Mouse (Mus musculus) heart, postnatal 14 days (tissue): ENCODE data around the gene Spata17. TPM values are rescaled to one million over a fixed set of nuclear protein-coding genes. Genes with fewer than 3 reads are reported as not detected.
"Not testable (repeated sequence)": the region's sequence is repeated elsewhere in the genome, so short reads cannot be mapped to it uniquely, and the experiment has no call there.

Experiments used
- DNase-seq, 2 experiments: peaks; one replicate each; pipeline ENCODE4 v3.0.0; 2021 to 2022
- intact Hi-C: fragments of 180-260 bp; cut with DNase I; formaldehyde crosslinking; loops from one replicate; pipeline ENCODE4 v1.15.1; 2025
- total RNA-seq, 2 experiments: library from RNA; stranded (reverse); gene quantifications; 2 replicates each; pipeline ENCODE4 v1.2.3; 2021

Spata17 gene
- total RNA-seq, 2 experiments from 2014 or later, result 0.56 to 0.79 TPM

DNA sequence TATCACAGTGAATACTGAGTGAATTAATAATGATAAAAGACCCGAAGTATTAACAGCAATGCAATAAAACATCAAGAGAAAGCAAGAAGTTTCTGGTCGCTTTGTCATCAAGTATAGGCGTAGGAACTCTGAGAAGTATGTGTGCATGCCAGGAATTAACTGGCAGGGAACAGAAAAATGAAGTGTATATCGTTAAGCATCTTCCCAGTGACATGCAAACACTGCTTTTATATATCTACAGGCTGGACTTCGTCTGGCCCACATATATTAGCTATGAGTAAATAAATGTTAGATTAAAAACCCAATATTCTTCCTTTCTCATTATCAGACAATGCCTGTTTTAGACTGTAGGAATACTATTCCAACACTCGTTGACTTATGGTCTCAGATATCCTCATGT is 9.8 kb downstream of the Spata17 start:
- no peak for DNase-seq
- intact Hi-C loops, result no loop called here

DNA sequence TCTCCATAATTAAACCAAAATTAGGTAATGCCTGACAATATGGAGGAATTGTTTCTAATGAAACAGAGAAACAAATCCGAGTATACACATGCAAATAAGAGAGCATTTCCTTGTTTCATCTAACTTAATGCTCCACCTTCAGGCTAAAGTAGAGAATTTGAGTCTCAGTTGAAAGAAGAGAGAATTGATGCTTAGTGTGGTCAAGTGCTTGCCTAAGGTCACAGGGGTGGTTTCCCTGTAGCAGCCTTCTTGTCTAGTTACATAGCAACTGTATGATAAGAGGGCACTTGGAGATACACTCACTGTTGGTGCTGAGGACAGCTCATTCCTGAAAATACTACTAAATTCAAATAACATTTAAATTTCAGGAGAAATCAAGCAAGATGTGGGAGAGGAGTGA is 36.7 kb downstream of the Spata17 start:
- DNase-seq, result no peak
- intact Hi-C loops, result no loop called here

DNA sequence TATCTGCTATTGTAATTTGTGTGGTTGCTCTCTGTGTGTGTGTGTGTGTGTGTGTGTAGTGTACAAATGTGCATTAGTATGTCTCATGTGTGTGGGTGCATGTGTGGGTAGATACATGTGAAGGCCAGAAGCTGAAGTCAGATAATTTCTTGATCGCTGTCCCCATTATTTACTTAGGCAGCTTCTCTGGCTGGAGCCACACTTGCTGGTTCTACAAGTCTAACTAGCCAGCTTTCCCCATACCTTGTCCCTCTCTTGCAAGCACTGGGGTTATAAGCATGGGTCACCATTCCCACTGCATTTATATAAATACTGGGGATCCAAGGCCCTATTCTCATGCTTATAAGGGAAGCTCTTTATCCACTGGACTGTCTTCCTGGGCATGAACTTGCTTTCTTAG is 39.3 kb downstream of the Spata17 start:
- DNase-seq, result no peak
- intact Hi-C loops, result no loop called here

DNA sequence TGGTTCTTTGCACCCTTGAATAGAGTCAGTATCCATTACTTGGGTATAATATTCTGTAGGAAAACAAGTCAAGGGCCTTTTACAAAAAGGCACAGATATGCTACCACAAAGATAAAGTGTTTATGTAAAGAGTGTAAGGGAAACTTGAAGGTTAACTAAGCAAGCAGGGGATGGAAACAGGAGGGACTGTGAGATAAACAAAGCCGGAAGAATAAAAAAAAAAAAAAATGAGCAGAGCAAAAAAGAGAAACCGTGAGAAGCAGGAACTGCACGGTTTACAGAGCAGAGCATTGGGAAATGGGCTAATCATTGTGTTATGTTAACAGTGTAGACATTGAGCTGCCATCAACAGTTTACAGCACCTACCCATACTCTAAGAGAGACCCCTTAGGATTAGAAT is 44.9 kb downstream of the Spata17 start:
- no peak for DNase-seq
- intact Hi-C loops, result no loop called here

DNA sequence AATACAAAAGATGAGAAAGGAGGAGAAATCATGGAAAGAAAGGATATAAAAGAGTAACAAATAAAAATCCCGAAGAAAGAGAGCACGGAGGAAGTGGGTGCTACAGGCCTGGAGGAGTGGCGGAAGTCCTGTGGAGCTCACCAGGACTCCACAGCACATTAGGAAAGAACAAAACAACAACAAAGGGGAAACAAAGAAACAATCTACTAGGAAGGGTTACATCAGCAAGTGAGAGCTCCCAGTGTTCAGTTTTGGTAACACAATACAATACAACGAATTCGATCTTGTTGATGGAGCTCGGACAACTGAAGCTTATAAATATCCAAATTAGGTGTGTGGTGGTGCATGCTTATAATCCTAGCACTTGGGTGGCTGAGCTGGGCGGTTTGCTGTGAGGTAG is 45.6 kb downstream of the Spata17 start:
- intact Hi-C loops, result no loop called here
- DNase-seq, result no peak

DNA sequence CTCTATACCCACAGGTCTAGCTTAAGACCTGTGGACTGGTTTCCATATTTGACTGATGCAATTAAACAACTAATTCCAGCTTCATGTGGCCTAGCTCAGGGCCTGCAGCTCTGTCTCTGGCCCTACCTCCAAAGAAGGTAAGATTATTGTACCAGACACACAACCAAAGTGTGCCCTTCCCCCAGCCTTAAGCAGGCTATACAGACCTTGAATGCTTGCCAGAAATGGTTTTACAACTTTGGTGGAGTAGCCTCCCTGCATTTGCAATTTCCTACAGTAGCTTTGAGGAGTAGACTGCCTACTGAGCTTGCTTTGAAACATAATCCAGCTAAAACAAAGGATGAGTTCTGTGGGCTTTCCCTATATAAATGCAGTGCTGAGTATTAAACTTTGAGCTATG is 51.7 kb downstream of the Spata17 start:
- intact Hi-C loops, result no loop called here
- DNase-seq, result no peak

DNA sequence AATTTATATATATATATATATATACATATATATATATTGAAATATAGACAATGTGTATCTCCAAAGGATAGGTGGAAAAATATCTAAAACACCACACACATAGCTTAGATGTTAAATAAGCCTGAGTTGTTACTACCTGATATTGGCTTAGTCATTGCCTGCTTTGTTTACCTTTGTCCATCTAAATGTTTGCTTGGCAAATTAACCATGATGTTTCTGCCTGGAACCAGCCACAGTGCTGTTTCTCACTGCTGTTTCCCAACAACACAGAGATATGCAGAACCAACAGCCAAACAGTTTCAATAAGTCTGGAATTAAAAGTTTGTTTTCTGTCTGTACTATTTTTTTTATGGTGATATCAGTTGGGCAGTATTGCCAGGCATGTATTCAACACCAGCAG is 59.6 kb downstream of the Spata17 start:
- no peak for DNase-seq

DNA sequence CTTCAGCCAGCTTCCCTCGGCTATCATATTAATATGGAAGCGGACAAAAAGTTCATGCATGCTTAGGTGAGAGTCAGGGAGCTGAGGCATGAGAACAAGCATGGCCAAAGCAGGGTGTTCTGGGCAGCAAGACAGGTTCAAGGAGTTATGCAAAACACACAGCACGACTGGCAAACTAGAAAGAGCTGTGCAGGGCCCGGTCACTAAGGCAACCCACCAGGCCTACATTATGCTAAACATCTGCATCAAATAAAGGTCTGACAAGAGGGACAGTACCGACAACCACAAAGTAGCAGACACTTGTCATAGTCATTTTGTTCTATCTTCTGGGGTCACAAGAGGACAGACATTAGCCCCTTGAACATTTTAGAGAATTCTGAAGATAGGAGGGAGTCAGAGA is 61.6 kb downstream of the Spata17 start:
- intact Hi-C loops, result no loop called here
- DNase-seq, result no peak

More for the DNA sequence above, 59.6 kb downstream of the Spata17 start:
- intact Hi-C loops, result no loop called here

DNA sequence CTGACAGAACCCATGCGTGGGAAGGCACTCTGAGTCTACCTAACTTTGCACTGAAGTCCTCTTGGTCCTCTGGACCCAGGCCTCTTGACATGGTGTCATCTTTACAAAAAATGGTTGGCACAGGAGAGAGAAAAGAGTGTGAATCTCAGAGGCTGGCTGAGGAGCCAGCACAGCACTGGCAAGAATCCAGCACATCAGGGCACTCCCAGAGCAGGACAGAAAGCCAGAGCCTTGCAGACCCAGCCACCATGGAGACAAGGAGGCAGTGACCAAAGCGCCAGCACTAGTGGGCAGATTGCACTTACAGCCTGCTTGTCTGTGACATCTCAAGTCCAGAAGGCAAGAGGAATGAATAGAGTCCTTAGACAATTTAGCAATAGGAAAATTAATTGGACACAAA is 62.7 kb downstream of the Spata17 start:
- intact Hi-C loops, result no loop called here
- no peak for DNase-seq

DNA sequence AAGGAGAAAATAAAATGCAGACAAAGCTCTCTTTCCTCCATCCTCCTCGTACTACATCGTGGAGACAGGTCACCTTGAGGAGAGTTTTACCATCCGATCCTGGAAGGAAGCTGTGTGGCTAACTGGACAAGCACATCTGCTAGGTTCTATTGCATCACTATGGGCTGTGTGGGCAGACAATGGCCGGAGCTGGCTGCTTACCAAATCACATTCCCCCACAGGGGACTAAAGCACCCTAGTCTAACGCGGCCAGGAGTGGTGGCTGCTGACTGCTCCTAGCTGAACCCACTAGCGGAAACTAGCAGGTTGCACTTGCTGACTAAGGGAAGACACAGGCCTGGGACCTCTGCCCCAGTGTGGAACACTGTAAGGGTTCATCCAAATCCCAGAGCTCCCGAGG is 72.3 kb downstream of the Spata17 start:
- no peak for DNase-seq
- intact Hi-C loops, result no loop called here

DNA sequence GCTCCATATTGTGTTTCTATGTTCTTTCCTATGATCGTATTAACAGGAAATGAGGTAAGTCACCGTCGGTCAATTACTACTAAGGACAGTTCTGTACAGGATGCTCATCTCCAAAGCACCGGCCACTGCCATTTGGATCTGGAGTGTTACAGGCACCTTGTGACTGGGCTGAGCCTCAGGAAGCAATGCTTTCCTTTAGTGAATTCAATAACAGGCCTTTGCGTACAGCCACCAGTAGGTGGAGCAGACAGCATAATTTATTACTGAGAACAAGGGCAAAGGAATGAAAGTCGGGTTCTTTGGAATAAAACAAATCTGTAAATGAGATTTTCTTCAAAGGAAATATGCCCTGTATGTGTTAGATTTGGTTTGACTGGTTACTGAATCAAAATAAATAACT is 77.8 kb downstream of the Spata17 start:
- intact Hi-C loops, result loop anchor here (10.0 kb wide), 1 partner anchor 177 kb away; no protein-coding TSS in a partner anchor

DNA sequence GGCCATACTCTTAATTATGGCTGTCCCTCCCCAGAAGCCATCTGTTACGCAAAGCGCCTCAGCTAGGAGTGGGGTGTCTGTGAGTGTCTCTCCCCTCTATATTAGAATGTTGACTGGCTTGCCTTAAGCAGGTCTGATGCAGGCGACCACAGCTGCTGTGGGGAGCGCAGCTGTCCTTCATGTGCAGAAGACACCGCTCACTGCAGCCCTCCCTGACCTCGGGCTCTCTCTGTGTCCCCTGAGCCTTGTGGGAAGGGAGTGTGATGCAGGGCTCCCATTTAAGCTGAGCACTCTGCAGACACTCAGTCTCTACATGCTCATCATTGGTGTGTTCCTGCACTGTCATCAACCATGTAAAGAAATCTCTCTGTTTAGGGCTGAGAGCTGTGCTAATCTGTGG is 79.4 kb downstream of the Spata17 start:
- intact Hi-C loops, result loop anchor here (10.0 kb wide), 1 partner anchor 179 kb away; no protein-coding TSS in a partner anchor
- no peak for DNase-seq

More for the DNA sequence above, 77.8 kb downstream of the Spata17 start:
- DNase-seq, result peak; percentile 30 to 59

DNA sequence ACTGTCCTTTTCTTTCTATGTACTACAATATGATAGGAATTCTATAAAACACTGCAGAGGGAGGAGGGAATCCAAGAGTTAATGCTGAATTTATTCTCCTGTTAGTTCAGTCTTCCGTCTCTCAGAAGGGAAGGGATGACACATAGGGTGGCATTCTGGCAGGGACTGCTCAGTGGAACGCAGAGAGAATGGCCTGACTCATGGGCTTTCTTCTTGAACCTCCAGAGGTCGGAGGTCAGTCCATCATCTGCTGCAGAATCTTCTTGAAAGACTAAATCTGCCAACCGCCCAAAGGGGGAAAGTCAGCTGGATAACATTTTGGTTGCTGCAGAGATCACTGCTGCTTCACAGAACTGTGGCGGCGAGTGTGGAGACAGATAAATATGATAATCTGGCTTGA is 81.4 kb downstream of the Spata17 start:
- intact Hi-C loops, result loop anchor here (10.0 kb wide), 1 partner anchor 181 kb away; no protein-coding TSS in a partner anchor
- DNase-seq, result no peak

DNA sequence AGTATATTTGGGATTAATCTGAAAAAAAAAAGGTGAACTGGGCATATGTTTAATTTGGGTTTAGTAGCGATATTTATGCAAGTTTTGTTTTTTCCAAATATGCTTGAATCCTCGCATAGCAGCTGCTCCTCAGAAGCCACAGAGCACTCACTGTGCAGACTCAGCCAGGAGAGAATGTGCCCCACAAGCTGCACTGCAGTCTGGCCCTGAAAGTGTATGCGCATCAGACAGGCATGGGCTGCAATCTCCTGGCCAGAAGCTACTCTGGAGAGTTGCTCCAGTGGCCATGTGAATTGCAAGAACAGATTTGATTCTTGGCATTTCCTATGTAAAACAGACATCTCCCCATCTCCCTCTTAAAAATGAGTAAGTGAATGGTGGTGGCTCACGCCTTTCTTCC is 82.9 kb downstream of the Spata17 start:
- no peak for DNase-seq
- intact Hi-C loops, result loop anchor here (10.0 kb wide), 1 partner anchor 182 kb away; no protein-coding TSS in a partner anchor

DNA sequence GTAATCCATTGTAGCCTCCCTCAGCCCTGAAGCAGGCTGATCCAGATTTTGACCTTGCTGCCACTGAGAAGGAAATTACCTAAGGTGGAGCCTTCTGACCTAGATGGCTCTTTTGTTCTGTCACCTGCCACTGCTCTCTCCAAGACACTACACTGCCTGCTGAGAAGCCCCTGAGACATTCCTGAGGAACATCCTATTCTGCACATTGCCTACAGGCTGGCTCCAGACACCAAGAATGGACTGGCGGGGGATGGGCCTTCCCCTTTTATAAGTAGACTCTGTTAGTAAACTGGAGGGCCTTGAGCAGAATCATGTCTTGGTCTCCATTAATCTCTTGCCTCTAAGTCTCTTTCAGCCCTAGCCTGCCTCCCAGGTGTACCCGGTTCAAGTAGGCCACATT is 87.7 kb downstream of the Spata17 start:
- intact Hi-C loops, DNase-seq: not testable (repeated sequence)

DNA sequence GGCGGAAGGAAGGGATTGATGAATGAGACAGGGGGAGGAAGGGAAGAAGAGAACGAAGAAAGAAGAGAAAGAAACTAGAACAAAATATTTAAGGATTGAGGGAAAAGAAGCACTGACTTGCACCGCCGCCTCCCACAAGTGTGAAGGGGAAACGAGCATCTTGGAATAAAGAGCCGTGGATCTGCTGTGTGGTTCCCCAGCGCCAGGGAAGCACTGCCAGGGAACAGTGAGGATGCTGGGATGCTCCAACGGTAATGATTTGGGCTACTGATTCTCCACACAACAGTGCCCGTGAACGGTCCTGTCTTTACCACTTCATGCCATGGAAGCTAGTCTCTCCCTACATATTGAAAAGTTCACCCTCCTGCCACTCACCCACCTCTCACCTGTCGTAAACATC is 89.5 kb downstream of the Spata17 start:
- no peak for DNase-seq
- intact Hi-C loops, result no loop called here

DNA sequence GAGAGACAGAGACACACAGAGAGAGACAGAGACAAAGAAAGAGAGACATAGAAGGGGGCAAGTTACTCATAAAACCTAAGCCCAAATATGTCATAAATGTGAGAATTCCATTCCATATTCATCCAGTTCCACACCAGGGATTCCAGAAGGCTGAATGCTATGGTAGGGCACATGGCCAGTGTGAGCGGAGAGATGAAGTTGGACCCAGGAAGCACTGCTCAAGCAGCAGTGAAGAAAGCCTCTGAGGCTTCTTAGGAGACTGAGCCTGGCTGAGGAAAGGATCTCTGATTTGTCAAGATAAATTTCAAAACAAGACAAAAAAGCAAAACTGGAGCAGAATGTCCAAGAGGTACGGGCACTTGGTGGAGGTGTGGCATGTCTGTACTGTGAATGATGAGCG is 90.3 kb downstream of the Spata17 start:
- DNase-seq, result no peak
- intact Hi-C loops, result no loop called here

DNA sequence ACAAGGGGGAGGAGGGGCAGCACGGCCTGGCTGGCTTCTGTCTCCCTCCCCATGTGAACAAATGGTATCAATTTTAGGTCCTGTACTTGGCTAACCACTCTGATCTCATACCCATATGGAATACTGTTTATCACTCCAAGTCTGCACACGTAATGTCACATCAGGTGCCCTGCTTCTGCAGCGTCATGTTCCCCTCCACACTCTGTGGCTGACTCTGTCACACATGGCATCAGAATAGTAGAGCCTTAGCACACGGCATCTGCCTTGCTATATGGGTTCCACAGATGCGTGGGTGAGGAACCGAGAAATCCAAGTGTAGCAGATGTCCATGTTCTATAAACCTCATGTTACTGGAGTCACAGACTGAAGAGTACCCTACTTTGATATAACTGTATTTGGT is 96.0 kb downstream of the Spata17 start:
- intact Hi-C loops, result no loop called here
- DNase-seq, result no peak

DNA sequence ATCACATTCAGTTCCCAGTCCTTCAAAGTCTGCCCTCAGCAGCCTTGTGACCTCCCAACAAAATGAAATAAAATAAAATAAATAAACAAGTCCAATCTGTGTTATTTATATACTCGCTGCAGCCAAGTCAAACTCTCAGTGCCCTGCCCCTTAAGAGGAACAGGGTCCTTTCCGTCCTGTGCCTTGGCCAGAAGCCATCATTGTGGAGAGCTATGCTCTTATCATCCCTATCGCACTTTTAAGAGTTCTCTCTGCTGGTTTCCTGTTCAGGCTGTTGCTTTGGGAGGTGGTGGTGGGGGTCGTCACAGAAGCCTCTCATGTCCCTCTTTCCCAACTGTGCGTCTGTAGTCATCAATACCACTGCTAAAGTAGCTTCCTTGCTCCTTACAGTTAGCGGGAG is 97.2 kb downstream of the Spata17 start:
- peak in 1 of 2 experiments; percentile 16 for DNase-seq
- intact Hi-C loops, result no loop called here

DNA sequence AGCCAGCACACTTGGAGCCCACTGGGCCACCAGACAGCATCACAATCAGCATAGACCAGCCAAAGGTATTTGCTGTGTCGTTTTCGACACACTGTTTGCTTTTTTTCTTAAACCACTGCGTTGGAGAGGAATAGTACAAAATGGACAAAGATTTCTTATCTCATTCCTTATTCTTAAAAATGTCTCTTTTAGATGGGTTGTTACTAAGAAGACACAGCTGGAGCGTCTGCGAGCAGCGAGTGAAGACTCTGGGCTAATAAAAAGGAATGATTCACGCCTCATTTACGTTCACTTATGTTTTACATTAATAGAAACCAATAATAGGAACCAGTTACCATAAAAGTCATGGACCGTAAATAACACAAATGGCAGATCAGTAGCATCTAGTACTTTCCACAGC is 101.5 kb downstream of the Spata17 start:
- intact Hi-C loops, result no loop called here
- DNase-seq, result no peak

DNA sequence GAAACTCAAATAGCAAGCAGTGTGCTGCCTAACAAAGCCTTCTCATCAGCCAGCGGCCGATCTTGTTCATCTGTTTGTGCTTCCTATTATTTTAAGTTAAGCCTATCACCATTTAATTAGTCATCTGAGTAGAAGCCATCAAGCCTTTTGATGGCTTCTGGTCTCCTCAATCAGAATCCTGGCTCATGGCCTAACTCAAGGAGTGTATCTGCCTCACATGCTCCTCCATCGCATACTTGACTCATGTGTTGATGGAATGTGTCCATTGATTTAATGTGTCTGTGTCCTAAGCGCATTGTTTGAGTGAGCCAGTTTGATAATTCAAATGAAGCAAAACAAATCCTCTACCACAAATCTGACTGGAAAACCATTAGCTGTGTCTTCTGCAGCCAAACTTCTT is 113.1 kb downstream of the Spata17 start:
- intact Hi-C loops, result no loop called here
- DNase-seq, result no peak

DNA sequence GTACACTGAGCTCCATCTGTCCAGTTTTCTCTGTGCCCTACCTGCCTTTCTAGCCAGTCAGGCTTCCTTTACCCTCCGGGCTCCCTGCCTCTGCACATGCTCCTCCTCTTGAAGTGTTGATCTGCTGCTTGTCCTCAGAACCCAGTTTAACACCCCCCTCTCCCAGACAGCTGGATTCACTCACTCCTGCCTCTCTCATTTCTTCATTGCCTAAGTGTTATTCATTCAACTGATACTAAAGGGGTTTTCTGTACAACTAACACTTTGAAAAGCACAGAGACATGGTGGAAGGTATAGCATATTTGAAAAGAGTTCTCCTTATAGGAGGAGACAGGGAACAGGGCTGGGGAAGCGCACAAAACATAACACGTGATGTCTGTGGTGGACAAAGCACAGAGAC is 114.1 kb downstream of the Spata17 start:
- intact Hi-C loops, result no loop called here
- no peak for DNase-seq

DNA sequence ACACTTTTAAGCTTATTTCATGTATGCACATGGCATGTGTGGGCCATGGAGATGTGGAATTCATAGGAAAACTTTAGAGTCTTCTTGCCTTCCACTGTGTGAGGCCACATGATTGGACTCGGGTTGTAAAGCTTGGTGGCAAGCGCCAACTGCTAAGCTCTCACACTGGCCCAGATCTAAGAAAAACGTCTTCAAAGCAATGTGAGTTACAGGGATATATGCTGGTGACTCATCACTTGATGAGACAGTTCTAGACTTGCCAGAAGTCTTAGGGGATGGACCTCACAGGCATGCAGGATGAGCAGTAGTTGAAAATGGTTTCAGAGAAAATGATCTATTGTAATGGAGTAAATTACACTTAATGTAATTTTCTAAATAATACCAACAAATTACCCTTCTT is 114.6 kb downstream of the Spata17 start:
- no peak for DNase-seq
- intact Hi-C loops, result no loop called here
